Mouse (Mus musculus) liver, embryonic 11.5 days (tissue): ENCODE data around the gene Plvap. TPM values are rescaled to one million over a fixed set of nuclear protein-coding genes. Genes with fewer than 3 reads are reported as not detected.
A peak's percentile ranks its signal among the peaks of the same experiment; 100 is the strongest.

Source experiments
- ATAC-seq: fragments of 200-750 bp; cut with Nextera tagmentation; replicated peaks from 2 replicates; pipeline ENCODE4 v1.8.0; 2017; ENCODE audit warnings: moderate number of reproducible peaks, mild to moderate bottlenecking, moderate TSS enrichment, moderate library complexity; ENCODE audit not compliant: low FRiP score
- DNase-seq: peaks from one replicate; pipeline ENCODE4 v3.0.0-alpha.2; 2017; ENCODE audit warnings: low spot score
- H3K27ac ChIP-seq: fragments of 300-500 bp; sonication (generic); 2 replicates; pipeline ENCODE4 v1.5.1; 2014; ENCODE audit warnings: mild to moderate bottlenecking, low read depth, low read length, control low read depth
- H3K27me3 ChIP-seq: fragments of 300-500 bp; sonication (generic); replicated peaks from 2 replicates; pipeline ENCODE4 v1.6.1; 2014; ENCODE audit warnings: low read length, mixed read lengths; ENCODE audit not compliant: control insufficient read depth, insufficient read depth
- H3K36me3 ChIP-seq: fragments of 300-500 bp; sonication (generic); 2 replicates; pipeline ENCODE4 v1.6.1; 2014; ENCODE audit warnings: mild to moderate bottlenecking, low read length, moderate library complexity, mixed read lengths; ENCODE audit not compliant: control insufficient read depth, insufficient read depth
- H3K4me1 ChIP-seq: fragments of 300-500 bp; sonication (generic); replicated peaks from 2 replicates; pipeline ENCODE4 v1.6.1; 2014; ENCODE audit warnings: low read length, mixed read lengths; ENCODE audit not compliant: control insufficient read depth, insufficient read depth
- H3K4me2 ChIP-seq: fragments of 300-500 bp; sonication (generic); 2 replicates; pipeline ENCODE4 v1.6.1; 2014; ENCODE audit warnings: mild to moderate bottlenecking, control low read depth, moderate library complexity
- H3K4me3 ChIP-seq: fragments of 300-500 bp; sonication (generic); 2 replicates; pipeline ENCODE4 v1.5.1; 2014; ENCODE audit warnings: low read depth, low read length, control low read depth
- H3K9ac ChIP-seq: fragments of 300-500 bp; sonication (generic); 2 replicates; pipeline ENCODE4 v1.6.1; 2014; ENCODE audit warnings: low read depth, low read length, control low read depth
- H3K9me3 ChIP-seq: fragments of 300-500 bp; sonication (generic); 2 replicates; pipeline ENCODE4 v1.6.1; 2016; ENCODE audit warnings: low read length, inconsistent platforms, mixed read lengths; ENCODE audit not compliant: control insufficient read depth
- WGBS: fragments of 180-500 bp; shearing (Covaris S2); extraction: QIAGEN DNeasy Blood & Tissue Kit; methylation state at CpG from one replicate; pipeline ENCODE4 v1.1.7; 2014; 5-methylcytosine and 5-hydroxymethylcytosine counted together
- polyA plus RNA-seq: library from polyadenylated mRNA; unstranded; fragments of >200 nt; fragmentation: Nextera tagmentation; extraction: Ambion mirVana; gene quantifications from 2 replicates; pipeline ENCODE4 v1.2.1, GENCODE M21; 2014

Gene Plvap
- polyA plus RNA-seq, 1 experiment from 2014 or later, result 57.3 TPM

DNA sequence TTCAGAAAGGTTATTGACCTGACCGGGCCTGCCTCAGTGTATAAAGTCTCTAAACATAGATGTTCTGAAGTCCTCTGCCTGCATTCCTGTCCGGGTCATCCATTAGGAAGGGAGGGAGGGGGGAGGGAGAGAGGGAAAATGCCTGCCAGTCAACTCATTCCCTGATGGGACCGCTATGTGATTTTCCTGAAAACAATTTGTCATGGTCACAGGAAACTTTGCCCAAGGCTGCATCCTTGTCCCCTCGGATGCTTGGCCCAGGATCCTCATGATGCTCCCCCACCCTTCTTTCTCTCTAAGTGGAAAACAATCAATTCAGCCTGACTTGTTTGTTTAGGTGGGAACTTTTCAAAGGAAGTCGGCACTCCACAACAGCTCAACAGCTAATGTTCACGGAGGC, 5.2 kb upstream of the Plvap start:
- no peak for ATAC-seq
- no peak overlapping the region for H3K4me2 ChIP-seq
- H3K27me3 ChIP-seq, result no peaks in the 10 kb centered on the region
- no peaks in the 10 kb centered on the region for H3K9me3 ChIP-seq
- 29% methylated on average over 6 of the region's 6 CpGs for WGBS
- H3K27ac ChIP-seq, result no peak overlapping the region
- H3K9ac ChIP-seq, result no peak overlapping the region
- no peaks in the 10 kb centered on the region for H3K36me3 ChIP-seq
- H3K4me3 ChIP-seq, result no peak overlapping the region
- peaks cover 14% of the 10 kb centered on the region for H3K4me1 ChIP-seq
- DNase-seq, result no peak

DNA sequence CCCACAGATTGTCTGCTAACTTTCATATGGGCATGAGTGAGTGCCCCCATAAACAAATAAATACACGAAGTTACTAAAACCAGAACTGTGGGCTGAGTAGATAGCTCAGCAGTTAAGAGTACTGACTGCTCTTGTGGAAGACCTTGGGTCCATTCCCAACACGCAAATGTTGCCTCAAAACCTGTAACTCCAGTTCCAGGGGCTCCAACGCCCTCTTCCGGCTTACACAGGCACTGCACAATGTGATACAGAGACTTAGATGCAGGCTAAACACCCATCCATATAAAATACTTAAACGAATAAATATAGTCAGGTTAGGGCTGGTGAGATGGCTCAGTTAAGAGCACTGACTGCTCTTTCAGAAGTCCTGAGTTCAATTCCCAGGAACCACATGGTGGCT, 3.5 kb upstream of the Plvap start:
- H3K4me3 ChIP-seq, result no peak overlapping the region
- H3K27me3 ChIP-seq, result no peaks in the 10 kb centered on the region
- 76% methylated on average over 5 of the region's 5 CpGs for WGBS

DNA sequence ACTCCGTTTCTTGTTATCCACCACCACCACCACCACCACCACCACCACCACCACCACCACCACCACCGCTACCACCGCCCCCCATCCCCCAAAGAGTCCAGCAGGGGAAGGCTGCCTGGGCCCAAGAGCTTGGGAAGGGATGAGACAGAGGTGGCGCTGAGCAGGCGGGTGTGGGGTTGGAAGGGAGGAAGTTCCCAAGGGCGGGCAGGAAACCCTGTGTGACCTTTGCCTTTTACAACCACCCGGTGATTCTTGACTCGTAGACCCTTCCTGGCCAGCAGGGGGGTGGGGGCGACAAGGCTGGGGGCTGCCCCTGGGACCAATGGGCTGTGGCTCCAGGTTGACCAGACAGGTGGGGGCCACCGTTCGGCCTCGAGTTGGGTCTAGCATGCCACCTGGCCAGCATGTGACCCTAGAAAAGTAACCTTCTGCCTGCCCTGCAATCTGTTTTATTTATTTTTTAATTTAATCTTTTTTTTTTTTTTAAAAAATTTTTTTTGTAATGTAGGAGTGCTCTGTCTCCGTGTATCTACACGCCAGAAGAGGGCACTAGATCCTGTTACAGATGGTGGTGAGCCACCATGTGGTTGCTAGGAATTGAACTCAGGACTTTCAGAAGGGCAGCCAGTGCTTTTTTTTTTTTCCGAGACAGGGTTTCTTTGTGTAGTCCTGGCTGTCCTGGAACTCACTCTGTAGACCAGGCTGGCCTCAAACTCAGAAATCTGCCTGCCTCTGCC, 1.6 kb upstream of the Plvap start:
- H3K27ac ChIP-seq, result no peak overlapping the region
- H3K4me1 ChIP-seq, result peaks cover 22% of the 10 kb centered on the region
- H3K4me3 ChIP-seq, result no peak overlapping the region
- H3K4me2 ChIP-seq, result no peak overlapping the region
- no peak overlapping the region for H3K9ac ChIP-seq
- DNase-seq (no peak), ATAC-seq (no peak)
- 42% methylated on average over 15 of the region's 15 CpGs for WGBS
- H3K36me3 ChIP-seq, result no peaks in the 10 kb centered on the region
- H3K27me3 ChIP-seq, result peaks cover 12% of the 10 kb centered on the region
- no peaks in the 10 kb centered on the region for H3K9me3 ChIP-seq

More for the DNA sequence above, 3.5 kb upstream of the Plvap start:
- H3K9ac ChIP-seq, result no peak overlapping the region
- H3K36me3 ChIP-seq, result no peaks in the 10 kb centered on the region
- no peaks in the 10 kb centered on the region for H3K9me3 ChIP-seq
- no peak for DNase-seq
- ATAC-seq, result no peak
- peaks cover 22% of the 10 kb centered on the region for H3K4me1 ChIP-seq
- no peak overlapping the region for H3K4me2 ChIP-seq
- H3K27ac ChIP-seq, result no peak overlapping the region

DNA sequence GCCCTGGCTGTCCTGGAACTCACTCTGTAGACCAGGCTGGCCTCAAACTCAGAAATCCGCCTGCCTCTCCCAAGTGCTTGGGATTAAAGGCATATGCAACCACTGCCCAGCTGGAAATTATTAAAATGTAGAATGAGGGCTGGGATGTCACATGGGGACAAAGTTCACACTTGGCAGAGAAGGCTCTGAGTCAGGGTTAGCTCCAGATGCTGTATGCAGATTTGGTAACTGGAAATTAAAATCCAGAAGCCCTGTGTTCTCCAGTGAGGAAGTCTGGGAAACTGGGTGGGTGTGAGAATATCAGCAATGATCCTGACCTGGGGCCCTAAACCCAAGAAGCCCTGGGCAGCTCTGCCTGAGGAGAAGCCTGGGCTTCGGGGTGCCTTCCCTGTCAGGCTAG, 2.2 kb downstream of the Plvap start:
- H3K4me1 ChIP-seq, result peaks cover 20% of the 10 kb centered on the region
- H3K27ac ChIP-seq, result no peak overlapping the region
- H3K36me3 ChIP-seq, result no peaks in the 10 kb centered on the region
- DNase-seq, result no peak
- no peak for ATAC-seq
- H3K9ac ChIP-seq, result no peak overlapping the region
- 67% methylated on average over 2 of the region's 2 CpGs for WGBS
- no peaks in the 10 kb centered on the region for H3K9me3 ChIP-seq
- peak overlapping the region; percentile 35; the same call in 1 of the 2 replicates for H3K4me2 ChIP-seq
- H3K27me3 ChIP-seq, result peaks cover 35% of the 10 kb centered on the region
- H3K4me3 ChIP-seq, result no peak overlapping the region

DNA sequence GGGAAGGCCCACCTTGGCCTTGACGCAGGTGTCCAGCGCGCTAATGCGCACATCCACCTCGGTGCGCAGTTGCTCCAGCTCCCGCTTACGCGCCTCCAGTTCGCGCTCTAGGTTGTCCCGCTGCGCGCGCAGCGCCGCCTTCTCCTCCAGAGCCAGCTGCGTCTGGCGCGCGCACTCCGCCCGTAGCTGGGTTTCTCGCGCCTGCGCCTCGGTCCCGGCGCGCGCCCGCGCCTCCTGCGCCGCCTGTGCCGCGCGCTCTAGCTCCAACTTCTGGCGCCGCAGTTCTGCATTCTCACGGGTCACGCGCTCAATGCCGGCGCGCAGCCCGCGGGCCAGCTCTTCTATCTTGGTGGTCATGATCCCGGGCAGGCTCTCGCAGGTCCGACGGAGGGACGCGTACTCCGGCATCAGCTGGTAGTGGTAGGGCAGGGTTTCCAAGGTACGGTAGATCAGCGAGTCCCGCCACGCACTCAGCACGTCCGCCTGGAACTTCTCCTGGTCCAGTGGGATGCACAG, 3.9 kb downstream of the Plvap start:
- Histone ChIP-seq H3K9me3 (no peaks in the 10 kb centered on the region), H3K27ac (no peak overlapping the region), H3K9ac (no peak overlapping the region), H3K36me3 (no peaks in the 10 kb centered on the region), H3K4me1 (peaks cover 17% of the 10 kb centered on the region), H3K4me3 (peak overlapping the region; percentile 48), H3K4me2 (peak overlapping the region; percentile 65), H3K27me3 (peaks cover 35% of the 10 kb centered on the region)
- peak; percentile 48 for ATAC-seq
- WGBS, result 1% methylated on average over 61 of the region's 61 CpGs
- peak; percentile 79 for DNase-seq

DNA sequence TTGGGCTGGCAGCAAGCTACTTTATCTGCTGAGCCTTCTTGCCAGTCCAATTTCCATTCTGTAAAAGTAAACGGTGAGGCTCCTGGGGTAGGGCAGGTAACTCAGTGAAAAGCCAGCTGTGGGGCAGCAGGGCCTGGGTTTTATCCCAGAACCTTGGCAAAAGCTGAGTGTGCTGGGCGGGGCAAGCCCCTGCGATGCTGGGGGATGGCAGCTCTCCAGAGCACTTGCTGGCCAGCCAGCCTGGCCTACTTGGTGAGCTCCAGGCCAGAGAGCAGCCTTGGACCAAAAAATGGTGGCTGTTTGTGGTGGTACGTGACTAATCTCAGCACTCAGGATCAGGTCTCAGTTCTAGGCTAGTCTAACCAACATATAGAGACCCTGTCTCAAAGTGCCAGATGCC, 5.6 kb downstream of the Plvap start:
- no peak for DNase-seq
- H3K4me2 ChIP-seq, result no peak overlapping the region
- no peaks in the 10 kb centered on the region for H3K9me3 ChIP-seq
- H3K4me3 ChIP-seq, result no peak overlapping the region
- H3K9ac ChIP-seq, result no peak overlapping the region
- H3K27me3 ChIP-seq, result peaks cover 35% of the 10 kb centered on the region
- H3K4me1 ChIP-seq, result peaks cover 7% of the 10 kb centered on the region
- no peaks in the 10 kb centered on the region for H3K36me3 ChIP-seq
- no peak overlapping the region for H3K27ac ChIP-seq
- WGBS, result 73% methylated on average over 4 of the region's 4 CpGs
- ATAC-seq, result no peak

DNA sequence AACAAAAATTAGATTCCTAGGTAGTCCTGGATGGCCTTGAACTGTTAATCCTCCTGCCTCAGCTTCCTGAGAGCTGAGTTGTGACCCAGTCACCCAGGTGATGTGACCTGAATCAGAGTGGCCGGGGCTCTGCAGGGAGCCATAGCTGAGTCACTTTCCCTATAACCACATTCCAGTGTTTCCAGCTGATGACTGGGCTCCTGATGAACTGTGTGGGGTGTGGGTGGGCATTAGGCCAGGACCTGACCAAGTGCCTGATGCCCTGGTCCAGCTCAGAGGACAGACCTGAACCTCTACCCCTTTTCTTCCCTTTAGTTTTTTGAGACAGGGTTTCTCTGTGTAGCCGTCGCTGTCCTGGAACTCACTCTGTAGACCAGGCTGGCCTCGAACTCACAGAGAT, 6.2 kb downstream of the Plvap start:
- no peak overlapping the region for H3K4me3 ChIP-seq
- peaks cover 35% of the 10 kb centered on the region for H3K27me3 ChIP-seq
- ATAC-seq (no peak), DNase-seq (no peak)
- H3K27ac ChIP-seq, result no peak overlapping the region
- WGBS, result 92% methylated on average over 4 of the region's 4 CpGs
- no peak overlapping the region for H3K4me2 ChIP-seq
- H3K4me1 ChIP-seq, result peaks cover 6% of the 10 kb centered on the region; the same call in 1 of the 2 replicates
- H3K36me3 ChIP-seq, result no peaks in the 10 kb centered on the region
- no peaks in the 10 kb centered on the region for H3K9me3 ChIP-seq
- H3K9ac ChIP-seq, result no peak overlapping the region

DNA sequence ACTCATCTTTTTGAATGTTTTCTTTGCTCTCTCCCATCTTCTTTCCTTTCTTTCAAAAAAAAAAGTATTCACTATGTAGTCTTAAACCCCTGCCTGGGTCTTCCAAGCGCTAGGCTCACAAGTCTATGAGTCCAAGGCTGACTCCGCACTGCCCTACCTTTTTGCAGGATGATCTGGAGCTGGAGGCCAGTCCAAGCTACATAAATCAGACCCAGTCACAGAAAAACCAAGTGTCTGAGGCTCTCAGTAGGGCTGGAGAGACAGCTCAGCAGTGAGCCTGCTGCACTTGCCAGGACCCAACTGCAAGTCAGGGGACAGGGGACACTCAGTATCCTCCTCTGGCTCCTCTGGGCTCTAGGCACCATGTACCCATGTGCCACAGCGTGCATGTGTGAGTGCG, 7.2 kb downstream of the Plvap start:
- H3K27ac ChIP-seq, result no peak overlapping the region
- DNase-seq (no peak), ATAC-seq (no peak)
- H3K27me3 ChIP-seq, result peaks cover 31% of the 10 kb centered on the region
- H3K9ac ChIP-seq, result no peak overlapping the region
- H3K4me3 ChIP-seq, result no peak overlapping the region
- peaks cover 6% of the 10 kb centered on the region; the same call in 1 of the 2 replicates for H3K4me1 ChIP-seq
- 81% methylated on average over 4 of the region's 4 CpGs for WGBS
- no peak overlapping the region for H3K4me2 ChIP-seq
- no peaks in the 10 kb centered on the region for H3K36me3 ChIP-seq
- H3K9me3 ChIP-seq, result no peaks in the 10 kb centered on the region
